Mouse (Mus musculus) liver, adult 2 months (tissue): ENCODE data around the gene Vmn2r100.

Source experiments
- CTCF ChIP-seq: fragments of 200-500 bp; IDR thresholded peaks from 2 replicates; pipeline ENCODE4 v1.5.1; 2011; ENCODE audit warnings: low read depth, low read length, control low read depth
- POLR2A ChIP-seq: fragments of 200-500 bp; IDR thresholded peaks from 2 replicates; pipeline ENCODE4 v1.6.1; 2011; ENCODE audit warnings: low read length, control low read depth; ENCODE audit not compliant: insufficient read depth; ENCODE audit errors: extremely low read depth

- TF ChIP-seq CTCF (no peak), POLR2A (no peak)
Observed at GRCm38 (mm10) chr17:19504432-19504831, at the start of gene Vmn2r100.
